Mouse (Mus musculus): ENCODE results near the gene Gm20388.

GRCm38 (mm10) chr8:121127756-121128375 lies 1217.2 kb downstream of the Gm20388 start, which contains the start of gene Foxl1:
- TF ChIP-seq POLR2A (IDR thresholded peaks at IDR 0.05; ENCODE audit: borderline replicate concordance, insufficient read depth, low read length) (no peak), CTCF (IDR thresholded peaks at IDR 0.05; ENCODE audit: borderline replicate concordance, insufficient read depth, low read depth, low read length) (no peak)
